Mouse (Mus musculus) c-Kit-negative CD71-positive TER-119-positive erythroid progenitor cells, embryonic 14.5 days (primary cell): ENCODE measurements around the gene Mfsd5.

Source experiments
- DNase-seq: peaks from one replicate; pipeline ENCODE4 v3.0.0-alpha.2; 2013; ENCODE audit warnings: low read depth, low spot score

Mfsd5 gene

DNA sequence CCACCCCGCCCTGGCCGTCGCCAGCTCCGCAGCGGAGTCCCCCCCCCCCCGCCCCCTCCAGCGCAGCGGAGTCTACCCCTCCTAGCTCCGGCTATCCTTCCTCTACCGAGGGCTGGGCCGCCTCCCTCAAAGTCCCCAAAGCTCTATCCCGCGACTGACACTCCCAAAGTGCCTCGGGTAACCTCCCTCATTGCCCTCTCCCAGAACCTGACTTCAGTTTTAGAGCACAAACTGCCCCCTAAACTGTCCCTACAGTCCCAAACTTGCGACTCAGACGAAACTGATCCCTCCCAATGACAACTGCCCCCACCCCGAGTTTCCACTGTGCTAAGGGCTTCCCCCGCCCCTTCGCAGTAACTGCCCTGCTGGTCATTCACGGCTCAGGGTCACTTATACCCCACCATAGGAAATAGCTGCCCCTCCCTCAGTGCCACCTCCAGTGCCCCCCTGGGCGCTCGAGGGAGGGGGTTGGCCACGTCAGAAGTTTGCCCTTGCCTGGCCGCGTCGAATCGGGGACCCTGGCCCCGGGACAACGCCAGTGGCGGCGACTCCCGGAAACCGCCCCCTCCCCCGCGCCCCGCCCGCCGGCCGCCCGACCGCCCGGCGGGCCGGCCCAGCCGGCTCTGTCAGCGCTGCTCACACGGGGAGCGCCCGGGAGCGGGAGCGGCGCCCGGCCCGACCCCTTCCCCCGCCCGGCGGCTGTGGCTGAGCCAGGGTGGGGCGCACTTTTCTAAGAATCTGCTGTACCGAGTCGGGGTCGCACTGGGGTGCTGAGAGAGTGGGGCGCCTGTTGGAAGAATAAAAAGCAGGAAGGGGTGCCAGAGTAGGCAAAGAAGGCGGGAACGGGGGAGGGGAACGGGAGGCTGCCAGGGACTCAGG lies 31.8 kb upstream of the Mfsd5 start:
- DNase-seq = no peak

DNA sequence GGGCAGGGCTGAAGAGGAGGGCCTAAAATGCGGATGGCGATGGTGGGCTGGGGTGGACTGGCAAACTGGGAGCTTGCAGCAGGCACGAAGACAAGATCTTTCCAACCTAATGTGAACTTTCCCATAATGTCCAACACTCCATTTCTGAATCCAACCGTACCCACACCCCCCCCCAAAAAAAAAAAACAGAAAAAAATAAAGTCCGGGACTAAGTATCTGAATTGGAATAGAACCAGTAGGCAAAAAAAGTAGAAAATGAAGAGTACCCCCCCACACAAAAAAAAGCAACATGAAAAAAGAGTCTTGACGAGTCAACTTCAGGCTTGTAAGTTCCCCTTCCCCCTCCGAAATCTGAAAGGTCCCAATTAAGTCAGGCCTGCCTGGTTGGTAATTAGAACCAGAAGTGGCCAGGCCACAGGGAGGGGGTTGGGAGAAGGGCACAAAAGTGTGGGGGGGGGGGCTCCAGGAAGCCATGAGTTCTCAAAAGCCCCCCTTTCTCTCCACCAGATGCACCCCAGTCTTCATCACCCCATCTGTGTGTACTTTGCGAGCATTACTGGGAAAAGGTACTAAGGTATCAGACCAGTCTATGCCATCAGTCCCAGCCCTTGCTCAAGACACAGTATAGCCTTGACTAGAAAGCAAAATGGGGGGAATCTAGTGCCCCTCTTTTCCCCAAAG lies 31.0 kb upstream of the Mfsd5 start:
- DNase-seq = no peak

DNA sequence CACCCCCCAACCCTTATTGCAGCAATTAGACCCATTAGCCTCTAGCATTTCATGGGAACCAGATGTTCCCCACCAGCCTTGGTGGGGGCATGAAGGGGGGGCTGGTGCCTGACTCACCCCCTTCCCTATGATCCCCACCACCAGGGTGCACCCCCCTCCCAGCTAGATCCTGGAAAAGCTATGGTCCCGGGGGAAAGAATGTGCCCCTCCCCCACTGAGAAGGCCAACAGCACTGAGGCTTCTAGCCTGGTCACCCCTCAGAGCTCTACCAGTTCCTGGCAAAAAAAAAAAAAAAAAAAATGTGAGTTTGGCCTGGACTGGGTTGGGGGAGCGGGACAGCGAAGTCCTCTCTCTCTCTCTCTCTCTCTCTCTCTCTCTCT lies 30.5 kb upstream of the Mfsd5 start:
- DNase-seq = no peak

DNA sequence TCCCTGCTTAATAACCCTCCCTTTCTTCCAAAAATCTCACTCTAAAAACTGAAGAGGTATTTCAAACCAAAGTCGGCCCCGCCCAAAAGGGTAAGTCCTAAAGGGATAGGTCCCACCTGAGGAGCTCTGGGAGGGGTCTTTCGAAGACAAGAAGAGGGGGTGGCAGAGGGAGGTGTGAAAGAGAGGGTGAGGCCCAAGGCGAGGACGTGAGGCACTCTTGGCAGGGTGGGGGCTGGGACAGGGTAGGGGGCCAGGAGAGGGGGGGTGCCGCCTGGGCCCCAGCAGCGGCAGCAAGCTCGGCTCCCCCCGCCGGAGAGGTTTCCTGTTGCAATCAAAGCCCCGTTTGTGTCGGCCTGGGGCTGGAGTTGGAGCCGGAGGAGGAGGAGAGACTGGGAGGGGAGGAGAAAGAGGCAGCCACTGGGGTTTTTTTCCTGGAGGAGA lies 30.0 kb upstream of the Mfsd5 start:
- no peak for DNase-seq

- no peak for DNase-seq
Measured at GRCm38 (mm10) chr15:102249967-102250366, 29.3 kb upstream of the Mfsd5 start.

DNA sequence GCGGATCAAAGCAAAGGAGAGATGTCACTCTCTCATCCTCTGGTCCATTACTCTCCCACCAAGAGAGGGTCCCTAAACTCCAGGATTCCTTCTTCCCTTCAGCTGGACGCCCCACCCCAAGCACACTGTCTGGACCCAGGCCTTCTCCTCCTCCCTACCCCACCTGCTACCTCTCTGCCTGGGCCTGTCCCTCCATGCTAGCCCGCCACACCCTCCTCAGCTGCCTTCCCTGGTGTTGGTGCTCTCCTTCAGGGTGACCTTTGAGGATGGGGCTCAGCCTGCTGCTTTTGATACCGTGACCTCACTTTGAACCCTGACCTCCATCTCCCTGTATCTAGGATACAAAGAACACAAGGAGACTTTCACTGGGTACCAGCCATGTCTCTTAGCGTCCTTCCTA lies 28.7 kb upstream of the Mfsd5 start:
- no peak for DNase-seq

GRCm38 (mm10) chr15:102255547-102256255 lies 23.6 kb upstream of the Mfsd5 start:
- DNase-seq = no peak

- DNase-seq = no peak
Measured at GRCm38 (mm10) chr15:102256431-102257201, 22.6 kb upstream of the Mfsd5 start.

DNA sequence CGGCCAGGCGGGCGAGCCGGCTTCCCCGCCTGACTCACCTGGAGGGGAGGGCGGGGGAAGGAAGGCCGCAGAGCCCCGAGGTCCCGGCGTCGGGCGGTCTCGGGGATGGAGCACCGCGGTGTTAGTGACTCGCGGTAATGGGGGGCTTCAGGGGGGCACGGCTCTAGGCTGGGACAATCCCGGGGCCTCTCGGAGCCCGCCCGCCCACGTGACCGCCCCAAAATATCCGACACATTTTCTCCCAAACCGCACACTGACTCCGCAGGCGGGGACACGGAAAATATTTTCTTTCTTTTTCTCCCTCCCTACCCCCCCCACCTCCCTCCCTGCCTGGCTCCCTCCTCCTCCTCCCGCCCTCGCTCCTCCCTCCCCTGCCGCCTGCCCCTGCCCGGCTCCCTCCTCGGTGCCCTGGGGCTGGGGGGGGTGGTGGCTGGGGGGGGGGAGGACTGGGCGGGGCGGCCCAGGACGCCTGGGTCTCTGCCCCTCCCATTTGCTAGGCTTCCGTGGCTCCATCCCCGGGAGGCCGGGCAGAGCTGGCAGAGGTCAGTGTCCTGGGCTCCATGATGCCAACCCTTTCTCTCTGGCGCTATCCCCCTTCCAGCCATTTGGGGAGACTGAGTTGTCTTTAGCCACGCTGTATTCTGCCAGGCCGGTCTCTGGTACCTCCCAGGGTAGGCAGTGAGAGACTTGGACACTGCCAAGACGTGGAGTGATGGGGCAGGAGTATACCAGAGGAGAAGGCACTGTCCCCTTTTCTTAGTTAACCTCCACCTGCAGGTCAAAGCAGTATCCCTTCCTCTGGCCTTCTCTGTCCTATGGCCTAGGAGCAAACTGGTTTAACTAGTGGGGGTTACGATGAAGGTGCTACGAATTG lies 21.8 kb upstream of the Mfsd5 start, which contains the start of gene Rarg:
TSS of gene Rarg (minus strand) at position 316 of the 874 bp plus-strand sequence.
- DNase-seq = no peak

- no peak for DNase-seq
Measured at GRCm38 (mm10) chr15:102258076-102258470, 21.2 kb upstream of the Mfsd5 start.

DNA sequence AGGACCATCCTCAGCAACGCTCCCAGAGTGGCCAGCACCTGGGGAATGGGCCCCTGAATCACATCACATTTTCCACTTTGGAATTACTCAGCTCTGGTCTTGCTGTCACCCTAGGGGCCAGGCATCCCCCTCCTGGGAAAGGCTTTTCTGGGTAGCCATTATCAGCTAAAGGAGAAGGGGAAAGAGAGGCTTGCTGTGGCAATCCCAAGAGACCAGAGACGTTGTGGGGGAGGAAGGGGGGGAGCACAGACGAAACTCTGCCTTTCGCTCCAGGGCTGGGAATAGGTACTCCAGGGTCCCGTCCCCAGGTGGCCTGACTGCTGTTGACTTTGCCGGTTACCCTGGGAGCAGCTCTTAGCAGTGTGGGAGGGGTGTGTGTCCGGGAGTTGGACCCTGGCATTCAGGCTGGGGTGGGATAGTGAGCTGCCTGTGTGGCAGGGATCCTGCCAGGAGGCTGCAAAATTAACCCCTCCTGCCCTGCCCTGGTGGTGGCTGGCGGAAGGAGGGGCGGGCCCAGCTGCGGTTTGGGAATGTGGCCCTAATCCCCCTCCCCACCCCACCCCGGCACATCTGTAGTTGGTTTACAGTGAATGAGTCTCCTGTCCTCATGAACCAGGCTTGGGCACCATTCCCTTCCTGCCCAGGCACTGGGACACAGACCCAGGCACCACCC lies 20.5 kb upstream of the Mfsd5 start:
- DNase-seq = no peak

GRCm38 (mm10) chr15:102262582-102262981 lies 16.7 kb upstream of the Mfsd5 start:
- DNase-seq = no peak

DNA sequence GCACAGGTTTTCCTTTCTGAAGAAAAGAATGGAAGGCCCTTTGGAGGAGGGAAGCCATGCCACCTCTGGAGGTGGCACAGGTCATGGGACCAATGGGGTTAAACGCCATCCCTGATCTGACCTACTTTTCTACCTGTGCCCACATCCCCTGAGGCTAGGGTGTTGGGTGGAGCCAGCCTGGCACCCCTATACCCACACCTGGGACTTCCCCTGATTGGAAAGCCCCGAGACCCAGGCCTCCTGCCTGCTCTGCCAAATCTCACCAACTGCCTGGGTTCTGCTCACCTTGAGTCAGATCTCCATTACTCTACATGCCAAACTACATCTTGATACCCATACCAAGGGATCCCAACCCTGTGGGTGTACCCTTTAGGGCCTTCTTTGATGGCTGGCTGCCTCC lies 16.2 kb upstream of the Mfsd5 start:
- no peak for DNase-seq

GRCm38 (mm10) chr15:102265548-102265947 lies 13.7 kb upstream of the Mfsd5 start:
- DNase-seq = no peak

DNA sequence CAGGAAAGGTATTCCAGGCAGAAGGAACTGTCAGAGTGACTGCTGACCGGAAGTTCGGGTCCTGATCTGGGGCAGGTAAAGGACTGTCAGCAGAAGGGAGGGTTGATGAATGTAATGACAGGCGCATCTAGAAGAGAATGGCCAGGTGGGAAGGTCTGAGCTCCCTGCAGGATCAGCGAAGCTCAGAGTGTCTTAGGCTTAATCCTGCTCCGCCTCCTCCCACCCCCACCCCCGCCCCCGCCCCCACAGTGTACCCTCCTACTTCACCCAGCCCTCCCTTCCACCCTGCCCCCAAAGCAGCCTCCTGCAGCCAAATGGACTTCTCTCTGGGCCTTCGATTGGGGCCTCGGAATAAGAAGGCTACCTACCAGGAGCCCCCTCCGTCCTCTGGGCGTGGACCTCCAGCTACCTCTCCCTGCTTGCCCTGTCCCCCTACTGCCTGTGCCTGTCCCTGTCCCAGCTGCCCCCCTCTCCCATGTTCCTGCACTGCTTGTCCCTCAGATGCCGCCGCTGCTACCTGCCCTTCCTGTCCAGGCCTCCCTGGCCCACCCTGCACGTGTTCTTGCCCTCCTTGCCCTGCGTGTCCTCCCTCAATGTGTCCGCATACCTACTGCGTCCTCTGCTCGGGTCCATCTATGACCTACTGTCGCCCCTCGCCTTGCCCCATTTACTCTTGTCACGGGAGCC lies 8.8 kb upstream of the Mfsd5 start, which contains the start of gene Gm9918:
TSS of gene Gm9918 (plus strand) at position 290 of the 687 bp plus-strand sequence.
- DNase-seq = no peak

DNA sequence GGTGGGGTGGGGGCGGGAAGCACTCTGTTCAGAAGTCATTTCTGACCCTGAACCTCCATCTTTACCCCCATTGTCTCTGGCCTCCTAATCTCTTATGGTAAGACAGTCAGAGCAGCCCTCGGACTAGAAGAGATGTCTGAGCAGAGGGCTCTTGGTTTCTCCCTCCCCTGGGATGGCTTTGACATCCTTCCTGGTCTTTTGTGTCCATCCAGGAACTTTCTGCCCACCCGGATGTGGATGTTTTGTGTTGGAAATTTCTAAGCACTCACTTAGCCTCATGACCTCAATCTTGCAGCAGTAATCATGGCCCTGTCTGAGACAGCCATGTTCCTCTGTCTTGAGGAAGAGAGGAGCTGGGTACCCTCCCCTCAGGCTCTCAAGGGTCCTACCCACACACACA lies 7.8 kb upstream of the Mfsd5 start:
- DNase-seq = no peak

DNA sequence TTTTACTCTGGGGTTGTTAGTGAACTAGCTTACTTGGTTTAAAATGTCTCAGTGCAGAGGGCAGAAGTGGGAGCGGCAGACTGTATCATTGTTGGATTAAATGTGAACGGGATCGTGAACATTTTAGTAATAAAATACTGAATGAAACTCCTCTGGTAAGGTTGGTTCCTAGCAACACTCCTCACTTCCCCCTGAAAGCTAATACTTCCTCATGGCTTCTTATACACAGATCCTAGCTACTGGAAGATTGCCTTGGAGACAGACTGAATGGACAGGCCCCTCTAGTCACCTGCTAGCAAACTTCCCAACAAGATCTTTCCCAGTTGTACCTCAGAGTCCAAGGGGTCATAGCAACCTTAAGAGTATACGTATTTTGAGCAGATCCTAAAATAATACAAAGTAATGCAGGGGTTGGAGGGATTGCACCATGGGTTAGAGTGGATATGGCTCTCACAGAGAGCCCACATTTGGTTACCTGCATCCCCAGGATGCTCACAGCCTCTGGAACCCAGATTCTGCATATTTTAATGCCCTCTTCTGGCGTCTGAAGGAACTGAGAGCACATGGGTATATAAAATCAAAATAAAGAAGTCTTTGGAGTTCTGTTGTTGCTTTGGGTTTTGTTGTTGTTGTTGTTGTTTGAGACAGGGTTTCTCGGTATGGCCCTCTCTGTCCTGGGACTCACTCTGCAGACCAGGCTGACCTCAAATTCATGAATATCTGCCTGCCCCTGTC lies 5.1 kb upstream of the Mfsd5 start:
- DNase-seq = no peak

DNA sequence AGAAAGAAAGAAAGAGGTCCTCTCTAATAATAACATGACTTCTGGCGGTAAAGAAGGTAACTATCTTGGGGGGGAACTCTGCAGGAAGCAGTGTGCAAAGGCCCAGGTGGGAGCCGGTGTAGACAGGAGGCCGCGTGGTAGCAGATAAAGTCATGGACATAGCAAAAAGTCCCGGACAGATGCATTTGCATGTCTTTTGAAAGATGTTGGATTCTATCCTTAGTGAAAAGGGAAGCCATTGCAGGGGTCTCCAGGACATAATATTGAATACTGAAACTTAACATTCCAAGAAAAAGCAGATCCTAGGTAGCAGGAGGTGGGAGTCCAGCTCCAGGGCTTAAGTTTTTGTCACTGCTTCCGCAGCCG lies 545 bp upstream of the Mfsd5 start:
- no peak for DNase-seq
